Mouse (Mus musculus) left cerebral cortex, adult 2 months (tissue): ENCODE results near the gene Krt8. TPM values are rescaled to one million over a fixed set of nuclear protein-coding genes. Genes with fewer than 3 reads are reported as not detected.
A peak's percentile ranks its signal among the peaks of the same experiment; 100 is the strongest.

Source experiments
- DNase-seq, 2 experiments: peaks; one replicate each; pipeline ENCODE4 v3.0.0; 2021 to 2022; ENCODE audit warnings: low spot score in 2 of 2, mixed read lengths in 1 of 2; ENCODE audit errors: extremely low spot score in 1 of 2
- H3K27ac ChIP-seq: fragments of 200-600 bp; 2 replicates; pipeline ENCODE4 v1.8.1; 2022
- H3K4me3 ChIP-seq: fragments of 200-600 bp; 2 replicates; pipeline ENCODE4 v1.8.1; 2022
- CTCF ChIP-seq: fragments of 200-600 bp; IDR thresholded peaks from 2 replicates; pipeline ENCODE4 v1.8.1; 2022; ENCODE audit warnings: antibody characterized with exemption, mild to moderate bottlenecking, moderate library complexity
- intact Hi-C: fragments of 180-260 bp; cut with DNase I; formaldehyde crosslinking; loops from one replicate; pipeline ENCODE4 v1.15.1; 2025
- long read RNA-seq, 2 experiments: library from polyadenylated mRNA; stranded (forward); transcript quantifications; one replicate each; pipeline ENCODE4 v2.0.0; 2021; ENCODE audit warnings: borderline mapping rate in 2 of 2
- total RNA-seq, 2 experiments: library from RNA; stranded (reverse); gene quantifications; 2 replicates each; pipeline ENCODE4 v1.2.3; 2021

The Krt8 gene
- total RNA-seq = under 1 TPM in 1 of 2 experiments, not detected in 1; 0.29 TPM
- long read RNA-seq, experiment 1 = 0 reads
- long read RNA-seq, experiment 2, partial matches to known transcripts = 0 of 1 reads
- long read RNA-seq, experiment 2, other reads (novel, unspliced or antisense) = 0 of 1 reads

DNA sequence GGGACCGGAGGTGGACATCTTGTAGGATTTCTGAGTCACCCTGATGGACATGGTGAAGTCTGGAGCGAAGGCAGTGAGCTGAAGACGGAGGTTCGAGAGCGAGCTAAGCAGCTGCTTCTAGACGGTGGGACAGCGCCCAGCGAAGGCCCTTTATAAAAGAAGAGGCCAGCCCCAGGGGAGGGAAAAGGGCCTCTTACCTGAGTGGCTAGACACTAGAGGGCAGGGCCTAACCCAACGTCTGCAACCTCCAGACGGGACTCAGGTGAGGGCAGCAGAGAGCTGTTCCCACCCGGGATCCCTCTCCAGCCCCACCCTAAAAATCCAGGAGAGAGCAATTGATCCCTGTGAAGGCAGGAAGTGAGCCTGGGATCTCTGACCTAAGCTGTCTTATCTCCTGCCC, at the start of gene Krt8:
Gene Krt8, minus strand, starts transcription at position 294 of the 400 bp plus-strand sequence.
- H3K4me3 ChIP-seq = no peak within 1 kb of the TSS

DNA sequence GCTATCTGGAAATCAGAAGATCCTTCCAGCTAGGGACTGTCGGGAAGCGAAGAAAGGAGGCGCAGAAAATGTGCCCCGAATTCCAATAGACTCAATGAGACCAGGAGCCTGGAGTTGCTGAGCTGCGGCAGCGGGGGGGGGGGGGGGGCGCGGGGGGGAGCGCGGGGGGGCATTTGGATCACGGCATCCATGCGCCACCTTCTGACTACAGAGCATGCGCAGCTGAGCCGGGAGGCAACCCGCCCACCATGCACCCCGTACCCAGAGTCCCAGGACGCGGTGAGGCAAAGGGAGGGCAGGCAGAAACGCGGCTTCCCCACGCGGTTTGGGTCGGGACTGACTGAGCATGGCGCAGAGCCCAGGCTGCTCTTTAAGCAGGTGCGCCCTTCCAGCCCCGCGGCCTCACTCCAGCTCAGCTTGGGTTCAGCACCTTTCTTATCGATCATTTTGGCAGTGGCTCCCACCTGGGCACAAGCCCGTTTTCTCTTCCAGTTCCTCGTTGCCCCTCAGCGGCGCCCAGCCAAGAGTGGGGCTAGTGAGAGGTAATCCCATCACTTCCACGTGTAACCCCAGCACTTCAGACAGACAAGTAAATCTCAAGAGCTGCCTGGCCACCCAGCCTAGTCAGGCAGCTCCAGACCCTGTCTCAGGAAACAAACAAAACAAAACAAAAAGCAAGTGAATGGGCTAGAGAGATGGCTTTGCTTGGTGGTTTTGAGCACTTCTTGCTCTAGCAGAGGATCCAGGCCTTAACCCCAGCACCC, 47.8 kb upstream of the Krt8 start:
- H3K4me3 ChIP-seq = peak overlapping the region; percentile 51
- peak; percentile 60 to 61 for DNase-seq
- H3K27ac ChIP-seq = peak overlapping the region; percentile 70
- TF ChIP-seq CTCF = peak; percentile 8; the same call in 1 of the 2 replicates
- intact Hi-C loops = no loop called here

More for the DNA sequence above, at the start of gene Krt8:
- TF ChIP-seq CTCF = no peak
- DNase-seq = no peak
- no peak within 1 kb of the TSS for H3K27ac ChIP-seq
- intact Hi-C loops = no loop called here

DNA sequence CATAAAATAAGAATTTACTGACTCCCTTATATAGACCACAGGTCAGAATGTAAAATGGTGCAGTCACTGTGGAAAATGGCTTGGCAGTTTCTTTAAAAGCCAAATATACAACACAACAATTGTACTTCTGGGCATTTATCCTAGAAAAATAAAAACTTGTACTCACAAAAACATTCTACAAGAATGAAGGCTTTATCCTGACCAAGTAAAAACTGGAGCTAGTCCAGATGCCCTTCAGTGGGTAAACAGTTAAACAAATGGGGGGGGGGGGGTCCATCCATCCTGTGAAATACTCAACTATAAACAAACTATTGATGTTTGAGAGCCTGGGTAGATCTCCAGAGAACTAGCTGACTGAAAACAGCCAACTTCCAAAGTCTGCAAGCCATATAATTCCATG, 45.6 kb upstream of the Krt8 start:
- TF ChIP-seq CTCF = no peak
- no peak overlapping the region for H3K27ac ChIP-seq
- H3K4me3 ChIP-seq = no peak overlapping the region
- DNase-seq = no peak
- intact Hi-C loops = no loop called here

DNA sequence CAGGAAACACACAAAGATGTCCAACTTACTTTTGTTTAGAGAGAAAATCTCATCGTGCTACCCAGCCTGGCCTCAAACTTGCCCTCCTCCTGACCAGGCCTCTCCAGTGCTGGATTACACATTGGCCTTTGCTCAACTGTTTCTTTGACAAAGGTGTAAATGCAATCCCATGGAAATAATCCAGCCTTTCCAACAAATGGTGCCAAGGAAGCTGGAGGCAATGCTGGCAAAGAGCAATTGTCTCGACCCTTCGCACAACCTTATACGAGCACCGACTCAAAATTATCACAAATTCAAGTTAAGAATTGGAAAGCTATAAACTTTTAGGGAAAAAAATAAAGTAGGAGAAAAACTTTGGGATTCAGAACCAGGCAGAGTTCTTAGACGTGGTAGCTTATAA, 43.7 kb upstream of the Krt8 start:
- H3K27ac ChIP-seq = no peak overlapping the region
- no peak overlapping the region for H3K4me3 ChIP-seq
- intact Hi-C loops = no loop called here
- no peak for DNase-seq
- TF ChIP-seq CTCF = no peak

DNA sequence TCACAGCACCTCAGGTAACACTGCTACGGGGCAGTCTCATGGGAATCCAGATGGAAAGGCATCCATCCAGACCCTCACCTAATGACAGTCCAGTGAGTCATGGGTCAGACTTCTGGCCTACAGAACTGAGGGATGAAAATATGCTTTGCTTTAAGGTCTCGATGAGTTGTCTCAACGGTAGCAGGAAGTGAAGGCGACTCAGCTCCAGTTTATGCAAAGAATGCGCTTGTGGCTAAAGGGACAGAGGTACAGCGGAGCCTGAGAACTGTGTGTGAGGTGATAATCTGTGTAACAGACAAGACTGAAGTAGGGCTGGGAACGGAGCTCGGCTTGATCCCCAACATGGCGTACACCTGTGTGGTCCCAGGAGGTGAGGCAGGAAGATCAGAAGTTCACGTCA, 41.4 kb upstream of the Krt8 start:
- DNase-seq = no peak
- intact Hi-C loops = no loop called here
- Histone ChIP-seq H3K4me3 (no peak overlapping the region), H3K27ac (no peak overlapping the region)
- no peak for TF ChIP-seq CTCF

DNA sequence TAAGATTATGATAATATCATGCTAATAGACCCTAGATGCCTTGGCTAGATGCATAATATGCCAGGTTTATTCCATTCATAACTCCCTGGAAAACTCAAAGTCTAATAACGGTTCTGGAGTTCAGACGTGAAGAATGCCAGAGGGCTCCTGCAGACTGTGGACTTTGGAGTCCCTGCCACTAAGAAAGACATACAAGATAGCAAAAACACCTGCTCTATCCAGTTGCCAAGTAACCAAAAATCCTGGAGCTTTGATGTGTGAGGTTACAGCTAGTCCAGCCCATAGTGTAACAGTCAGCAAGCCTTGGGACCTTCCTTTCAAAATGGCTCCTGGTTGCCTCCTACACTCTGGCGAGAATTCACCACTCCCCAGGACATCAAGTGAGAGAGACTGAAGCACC, 40.5 kb upstream of the Krt8 start:
- H3K4me3 ChIP-seq = no peak overlapping the region
- DNase-seq = no peak
- no peak overlapping the region for H3K27ac ChIP-seq
- TF ChIP-seq CTCF = no peak
- intact Hi-C loops = no loop called here

DNA sequence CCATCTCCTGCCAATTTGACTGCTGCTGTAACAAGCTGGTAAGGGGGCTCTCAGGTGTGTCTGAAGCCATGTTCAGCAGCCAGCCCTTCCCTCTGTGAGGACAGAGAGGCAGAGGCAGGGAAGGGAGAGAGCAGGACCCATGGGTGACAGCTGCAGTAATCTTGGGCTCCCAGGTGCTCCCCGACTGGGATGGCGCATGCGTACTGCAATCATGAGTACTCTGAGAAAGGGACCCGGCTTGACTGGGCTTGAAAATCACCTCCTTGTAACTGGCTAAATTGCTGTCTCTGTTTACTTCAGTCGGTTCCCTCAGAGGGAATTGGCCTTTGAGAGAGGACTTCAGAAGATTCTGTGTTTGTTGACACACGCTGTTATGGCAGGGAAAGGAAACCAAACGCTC, 37.7 kb upstream of the Krt8 start:
- no peak for DNase-seq
- H3K4me3 ChIP-seq = no peak overlapping the region
- H3K27ac ChIP-seq = no peak overlapping the region
- no peak for TF ChIP-seq CTCF
- intact Hi-C loops = no loop called here

DNA sequence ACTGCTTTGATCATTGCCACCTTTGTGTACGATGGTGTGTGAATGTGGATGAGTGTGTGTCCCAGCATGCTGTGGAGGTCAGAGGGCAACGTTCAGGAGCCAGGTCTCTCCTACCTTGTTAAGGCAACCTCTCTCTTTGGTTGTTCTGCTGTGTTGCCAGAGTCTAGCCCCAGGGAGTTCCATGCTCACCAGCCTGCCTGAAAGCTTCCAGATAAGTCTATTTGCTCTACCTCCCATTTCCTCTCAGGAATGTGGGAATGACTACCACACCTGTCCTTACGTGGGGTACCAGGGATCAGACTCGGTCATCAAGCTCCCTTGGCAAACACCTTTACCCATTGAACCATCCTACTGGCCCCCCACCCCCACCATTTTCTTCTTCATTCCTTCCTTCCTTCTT, 36.0 kb upstream of the Krt8 start:
- Histone ChIP-seq H3K27ac (no peak overlapping the region), H3K4me3 (no peak overlapping the region)
- no peak for DNase-seq
- TF ChIP-seq CTCF = no peak
- intact Hi-C loops = no loop called here

DNA sequence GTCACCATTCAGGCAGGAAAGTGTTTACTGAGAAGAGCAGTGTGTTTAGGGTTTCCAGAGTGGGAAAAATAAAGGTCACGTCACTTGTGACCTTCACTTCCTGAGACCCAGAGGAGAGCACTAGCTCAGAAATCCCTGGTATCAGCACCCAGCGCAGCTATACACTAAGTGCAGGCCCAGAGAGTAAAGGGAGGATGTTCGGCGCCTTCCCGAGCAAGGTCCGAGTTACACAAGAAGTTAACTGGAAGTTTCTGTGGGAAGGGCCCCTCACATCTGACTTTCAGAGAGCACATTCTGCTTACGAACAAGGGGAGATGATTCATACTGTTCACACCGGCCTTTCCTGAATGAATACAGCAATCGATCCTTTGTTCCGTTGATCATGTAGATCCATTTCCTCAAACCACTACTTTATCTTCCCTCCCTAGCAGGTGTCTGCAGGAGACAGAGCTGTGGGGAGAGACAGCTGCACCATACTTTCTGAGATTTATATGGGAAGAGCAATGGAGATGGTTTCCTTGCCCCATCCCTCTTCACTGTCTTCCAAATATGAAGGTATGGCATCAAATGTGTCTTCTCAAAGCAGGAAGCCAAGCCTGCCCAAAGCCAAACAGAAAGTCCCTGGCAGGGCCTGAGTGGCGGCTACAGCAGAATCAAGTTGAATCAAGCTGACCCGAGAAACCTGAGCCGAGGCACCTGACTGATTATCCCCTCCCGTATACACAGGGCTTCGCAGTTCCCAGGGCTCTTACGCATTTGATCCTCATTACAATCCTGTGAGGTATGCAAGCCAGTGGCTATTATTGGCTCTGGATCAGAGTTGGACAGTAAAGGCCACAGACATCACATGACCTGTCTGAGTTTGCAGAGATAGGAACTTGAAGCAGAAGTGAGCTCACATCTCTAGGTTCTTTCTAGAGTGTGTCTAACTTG, 30.1 kb upstream of the Krt8 start:
- DNase-seq = no peak
- intact Hi-C loops = no loop called here
- no peak for TF ChIP-seq CTCF
- Histone ChIP-seq H3K27ac (no peak overlapping the region), H3K4me3 (no peak overlapping the region)

DNA sequence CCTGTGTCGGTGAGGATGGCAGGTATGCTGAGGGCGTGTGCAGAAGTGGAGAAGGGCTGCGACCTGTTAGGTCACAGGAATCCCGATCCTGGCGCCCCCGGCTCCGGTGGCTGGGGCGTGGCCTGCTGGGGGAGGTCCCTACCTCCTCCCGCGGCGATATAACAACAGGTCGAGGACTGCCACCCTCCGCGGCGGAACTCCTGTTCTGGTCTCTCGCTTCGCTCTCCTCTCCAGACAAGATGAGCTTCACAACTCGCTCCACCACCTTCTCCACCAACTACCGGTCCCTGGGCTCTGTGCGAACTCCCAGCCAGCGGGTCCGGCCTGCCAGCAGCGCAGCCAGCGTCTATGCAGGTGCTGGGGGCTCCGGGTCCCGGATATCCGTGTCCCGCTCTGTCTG, 23.8 kb upstream of the Krt8 start, which contains the start of gene Krt18:
Gene Krt18, plus strand, starts transcription at position 141 of the 400 bp plus-strand sequence.
- Histone ChIP-seq H3K27ac (no peak within 1 kb of the TSS), H3K4me3 (no peak within 1 kb of the TSS)
- TF ChIP-seq CTCF = no peak
- intact Hi-C loops = no loop called here
- DNase-seq = no peak

DNA sequence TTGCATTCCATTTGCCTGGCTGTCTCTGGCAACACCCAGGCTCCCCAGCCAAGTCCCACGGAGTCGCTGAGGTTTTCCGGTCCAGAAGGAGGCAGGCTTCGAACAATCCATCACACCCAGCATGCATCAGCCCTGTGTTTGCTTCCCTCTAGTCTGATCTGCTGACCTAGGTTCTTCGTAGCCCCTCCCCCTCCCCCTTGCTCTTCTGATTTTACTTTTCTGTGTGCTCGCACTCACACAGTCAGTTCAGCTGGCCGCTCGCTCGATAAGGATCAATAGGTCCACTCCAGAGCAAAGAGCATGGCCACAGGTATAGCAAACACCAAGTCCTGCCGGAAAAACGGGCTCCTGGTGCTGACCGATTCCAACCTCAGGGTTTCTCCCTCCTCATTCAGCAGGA, 22.1 kb upstream of the Krt8 start:
- intact Hi-C loops = no loop called here
- no peak for TF ChIP-seq CTCF
- DNase-seq = no peak

More for the DNA sequence above, 22.1 kb upstream of the Krt8 start:
- Histone ChIP-seq H3K4me3 (no peak overlapping the region), H3K27ac (no peak overlapping the region)
